Mouse (Mus musculus) spleen, adult 12 weeks (tissue): Measurements from ENCODE around the gene Slc38a9.

Experiments used
- DNase-seq: peaks from one replicate; pipeline ENCODE4 v3.0.0; 2022; ENCODE audit warnings: low spot score

The Slc38a9 gene

DNA sequence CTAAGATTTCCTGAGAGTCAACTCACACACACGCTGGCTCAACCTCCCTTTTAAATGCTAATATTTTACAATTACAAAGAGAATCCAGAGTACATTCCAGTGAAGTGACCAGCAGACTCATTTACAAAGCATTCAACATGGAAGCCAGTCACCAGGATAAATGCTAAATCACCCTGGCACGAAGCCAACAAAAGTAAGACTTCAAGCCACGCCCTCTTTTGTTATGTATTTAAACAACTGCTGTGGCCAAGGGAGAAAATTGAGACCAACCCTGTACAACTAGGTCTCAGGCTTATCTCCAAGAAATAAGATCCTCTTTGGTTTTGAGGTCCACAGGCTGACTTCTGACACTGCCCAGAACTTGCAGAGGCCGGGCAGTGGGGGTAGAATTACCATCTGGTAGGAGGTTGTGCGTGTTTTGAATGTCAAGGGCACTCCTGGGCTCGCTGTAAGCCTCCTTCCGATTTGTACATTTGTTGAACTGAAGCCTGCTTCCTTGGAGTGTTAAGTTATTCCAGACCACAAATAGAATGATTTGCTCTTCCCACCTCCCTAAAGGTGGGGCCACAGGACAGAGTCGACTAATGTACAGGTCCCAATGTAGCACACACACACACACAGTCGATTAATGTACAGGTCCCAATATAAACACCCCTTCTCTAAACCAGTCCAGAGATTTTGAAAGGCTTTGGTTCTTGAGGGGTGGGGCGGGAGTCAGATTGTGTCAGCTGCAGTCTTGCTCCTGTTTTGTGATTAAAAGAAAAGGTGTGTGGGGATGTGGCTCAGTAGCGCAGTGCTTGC is 110.2 kb downstream of the Slc38a9 start:
- no peak for DNase-seq

DNA sequence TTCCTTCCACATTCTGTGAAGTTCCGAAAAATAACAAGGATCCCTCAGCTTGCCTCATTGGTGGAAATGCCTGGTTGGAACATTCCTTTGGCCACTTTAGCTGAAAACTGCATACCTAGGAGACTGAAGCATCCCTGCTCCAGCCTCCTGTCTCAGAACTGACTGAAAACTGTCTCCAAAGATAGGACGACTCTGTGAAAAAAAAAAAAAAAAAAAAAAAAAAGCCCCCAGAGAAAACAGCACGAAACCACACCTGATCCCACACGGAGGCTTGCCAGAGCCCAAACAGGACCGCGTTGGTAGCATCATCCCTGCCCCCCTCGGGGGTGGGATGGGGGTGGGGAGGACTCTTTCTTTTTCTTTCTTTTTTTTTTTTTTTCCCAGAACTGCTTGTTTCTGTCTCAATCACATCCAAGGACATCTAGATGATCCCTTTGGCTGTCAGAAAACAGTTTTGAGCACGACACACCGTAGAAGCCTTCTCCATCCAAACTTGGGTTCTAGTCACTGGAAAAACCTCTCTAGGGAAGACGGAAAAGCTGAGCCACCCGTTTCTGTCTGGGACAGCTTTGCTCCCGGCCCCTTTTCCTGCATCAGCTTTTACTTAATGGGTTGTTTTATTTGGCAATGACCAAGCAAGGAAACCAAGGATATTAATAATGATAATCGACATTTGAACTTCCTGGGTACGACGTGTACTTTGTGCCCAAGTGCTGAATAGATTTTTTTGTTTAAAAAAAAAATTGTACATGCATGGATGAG is 111.1 kb downstream of the Slc38a9 start:
- DNase-seq = no peak

DNA sequence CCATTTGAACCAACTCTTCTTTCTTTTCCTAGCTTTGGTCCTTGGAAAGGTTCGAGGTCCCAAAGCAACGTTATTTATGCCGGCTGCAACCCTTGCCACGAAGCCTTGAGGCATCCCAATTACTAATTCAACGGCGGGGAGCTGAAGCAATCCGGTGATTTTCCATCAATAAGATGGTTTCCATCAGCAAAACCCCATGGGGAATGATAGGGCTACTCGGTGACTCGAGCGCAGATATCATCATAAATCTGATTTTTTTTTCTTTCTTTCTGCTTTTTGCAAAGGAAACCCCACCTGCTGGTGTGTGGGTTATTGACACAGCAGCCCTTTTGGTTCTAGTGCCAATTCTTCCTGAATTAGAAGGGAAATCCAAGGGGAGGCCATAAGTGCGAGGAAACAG is 111.7 kb downstream of the Slc38a9 start:
- DNase-seq = no peak

DNA sequence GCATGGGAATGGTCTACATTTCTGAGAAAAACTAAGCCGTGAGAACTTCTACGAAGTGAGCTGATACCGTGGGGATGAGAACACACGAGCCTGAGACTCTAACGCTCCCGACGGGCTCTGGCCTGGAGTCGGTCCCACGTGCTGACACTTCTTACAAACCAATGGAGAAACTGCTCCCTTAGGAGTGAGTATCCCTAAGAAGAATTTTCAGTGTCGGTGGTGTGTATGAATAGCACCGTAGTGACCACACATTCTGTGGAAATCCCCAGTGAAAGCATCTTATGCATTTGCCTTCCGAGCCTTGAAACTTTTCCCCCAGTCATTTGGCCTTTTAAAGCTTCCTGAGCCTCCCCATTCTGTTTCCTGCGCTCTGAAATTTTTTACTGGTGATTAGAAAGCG is 112.3 kb downstream of the Slc38a9 start:
- no peak for DNase-seq

DNA sequence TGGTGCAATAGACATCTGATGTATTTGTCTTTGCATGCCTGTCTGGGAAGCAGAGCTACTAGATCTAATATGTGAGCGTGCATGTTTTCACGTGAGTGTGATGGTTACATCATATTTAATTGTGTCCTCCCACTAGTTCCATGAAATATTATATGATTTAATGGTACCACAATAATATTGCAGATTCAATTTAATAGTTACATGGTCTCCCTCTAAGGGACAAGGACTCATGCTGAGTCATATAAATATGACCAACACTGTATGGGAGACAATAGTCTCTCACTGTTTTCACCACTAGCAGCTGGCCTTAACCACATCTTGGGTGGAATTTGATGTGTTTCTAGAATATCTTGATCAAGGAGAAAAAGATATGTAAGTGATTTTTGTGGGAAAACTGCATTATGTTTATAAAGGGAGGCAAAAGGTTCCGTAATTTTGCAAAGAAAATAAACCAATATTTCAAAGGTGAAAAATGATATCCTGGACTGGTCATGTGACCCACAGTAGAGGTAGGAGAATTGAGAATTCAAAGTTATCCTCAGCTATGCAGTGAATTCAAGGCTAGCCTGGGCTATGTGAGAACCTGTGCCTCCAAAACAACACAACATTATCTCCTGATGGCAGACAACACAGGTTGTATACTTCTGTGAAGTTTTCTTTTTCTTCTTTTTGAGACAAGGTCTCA is 113.6 kb downstream of the Slc38a9 start:
- no peak for DNase-seq

DNA sequence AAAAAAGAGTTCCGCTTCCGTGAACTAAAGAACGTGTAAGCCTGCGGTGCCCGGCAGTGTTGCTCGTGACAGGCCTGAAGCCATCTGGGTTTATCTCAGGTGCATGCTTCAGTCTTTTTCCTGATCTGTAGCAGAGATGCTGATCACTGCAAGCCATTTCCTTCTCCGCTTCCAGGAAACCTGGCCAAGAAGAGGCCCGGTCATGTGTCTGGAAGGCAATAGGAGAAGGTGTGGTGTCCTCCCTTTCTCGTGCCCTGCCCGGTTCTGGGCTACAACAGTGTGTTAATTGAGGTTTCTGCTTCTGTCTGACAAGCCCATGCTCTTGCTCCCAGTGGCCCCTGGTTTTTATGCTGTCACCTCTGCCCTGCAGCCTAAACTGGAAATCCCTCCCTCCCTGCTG is 115.3 kb downstream of the Slc38a9 start:
- no peak for DNase-seq

DNA sequence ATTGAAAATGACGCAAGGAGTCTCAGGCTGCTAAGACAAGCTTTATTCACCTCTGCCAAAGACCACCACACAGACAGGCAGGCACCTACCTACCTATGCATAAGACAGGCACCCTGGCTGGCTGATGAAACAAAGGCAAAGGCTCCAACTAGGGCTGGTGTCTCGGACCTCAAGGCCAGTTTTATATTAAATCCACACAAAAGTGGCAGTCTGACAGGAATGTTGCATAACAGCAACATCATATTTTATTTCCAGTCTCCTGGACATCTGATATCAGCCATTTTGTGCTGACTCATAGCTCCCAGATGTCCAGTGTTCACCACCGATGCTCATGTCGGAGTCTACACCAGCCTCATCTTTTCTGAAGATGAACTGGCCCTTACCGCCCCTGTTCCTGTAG is 117.9 kb downstream of the Slc38a9 start:
- no peak for DNase-seq

DNA sequence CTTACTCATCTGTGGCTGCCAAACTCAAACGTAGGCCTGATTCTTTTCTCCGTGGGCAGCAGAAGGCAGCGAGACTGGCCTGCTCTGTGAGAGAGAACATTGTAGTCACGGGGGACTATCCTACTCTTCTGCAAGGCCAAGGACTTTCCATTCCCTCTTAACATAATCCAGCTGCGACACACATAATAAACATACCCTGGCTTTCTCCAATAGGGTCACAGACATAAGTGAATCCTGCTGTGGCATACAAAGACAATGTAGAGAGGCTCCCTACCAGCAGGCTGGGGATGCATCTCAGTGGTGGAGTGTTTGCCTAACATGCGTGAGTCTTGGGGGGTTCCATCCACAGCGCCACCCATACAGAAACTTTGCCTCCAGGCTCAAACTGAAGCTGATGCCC is 124.8 kb downstream of the Slc38a9 start:
- DNase-seq = no peak

DNA sequence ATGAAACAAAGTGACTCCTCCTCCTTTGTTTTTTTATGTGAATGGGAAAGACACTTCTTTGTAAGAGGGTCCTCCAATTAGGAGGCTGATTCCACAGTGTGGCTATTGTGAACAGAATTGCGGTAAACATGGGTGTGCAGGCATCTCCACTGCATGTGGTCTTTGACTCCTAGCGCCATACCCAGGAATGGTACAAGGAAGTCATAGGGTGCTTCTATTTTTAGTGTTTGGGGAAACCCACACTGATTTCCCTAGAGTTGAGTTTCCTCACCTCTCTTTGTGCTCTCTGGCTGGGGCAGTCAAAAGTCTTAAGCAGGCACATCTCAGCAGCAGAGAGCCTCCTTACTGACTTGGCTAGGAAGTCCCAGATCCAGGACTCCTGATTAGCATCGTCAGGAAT is 125.6 kb downstream of the Slc38a9 start:
- no peak for DNase-seq

DNA sequence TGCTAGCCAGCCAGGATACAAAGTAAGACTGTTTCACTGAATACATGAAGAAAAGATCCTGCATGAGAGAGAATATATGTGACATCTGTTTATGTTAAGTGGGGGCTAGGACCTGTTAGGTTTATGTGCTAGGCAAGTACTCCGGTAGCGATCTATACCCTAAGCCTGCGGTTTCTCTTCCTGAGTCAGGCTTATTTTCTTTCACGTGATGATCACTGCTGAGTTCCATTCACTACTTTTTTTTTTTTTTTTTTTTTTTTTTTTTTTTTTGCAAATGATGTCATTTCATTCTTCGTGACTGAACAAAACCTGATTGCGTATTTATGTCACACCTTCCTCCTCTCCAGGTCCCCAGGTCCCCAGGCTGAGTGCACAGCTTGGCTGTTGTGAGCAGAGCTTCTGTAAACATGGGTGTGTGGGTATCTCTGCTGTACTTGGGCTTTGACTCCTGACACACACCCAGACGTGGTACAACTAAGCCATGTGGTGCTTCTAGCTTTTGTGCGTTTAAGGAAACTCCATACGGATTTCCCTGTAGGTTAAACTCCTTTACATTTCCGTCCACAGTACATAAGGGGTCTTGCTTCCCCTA is 126.5 kb downstream of the Slc38a9 start:
- no peak for DNase-seq
